Mouse (Mus musculus) heart, embryonic 14.5 days (tissue): ENCODE measurements around the gene Slc10a6. TPM values are rescaled to one million over a fixed set of nuclear protein-coding genes. Genes with fewer than 3 reads are reported as not detected.

Source experiments
- ATAC-seq: fragments of 200-750 bp; cut with Nextera tagmentation; 2 replicates; pipeline ENCODE4 v1.8.0; 2017; ENCODE audit warnings: low read depth, moderate TSS enrichment; ENCODE audit not compliant: insufficient number of reproducible peaks, insufficient read depth, low FRiP score
- H3K27ac ChIP-seq, 2 experiments: fragments of 200-500 bp in 1 of 2; fragments of 300-500 bp in 1 of 2; sonication (generic) in 1 of 2; replicated peaks in 1 of 2; 2 replicates each; pipeline ENCODE4 v1.5.1; 2012 to 2014; ENCODE audit warnings: low read depth in 2 of 2, low read length in 2 of 2, control low read depth in 1 of 2, mild to moderate bottlenecking in 1 of 2, mixed read lengths in 1 of 2; ENCODE audit not compliant: control insufficient read depth in 1 of 2, insufficient read depth in 1 of 2
- H3K27me3 ChIP-seq: fragments of 300-500 bp; sonication (generic); 2 replicates; pipeline ENCODE4 v1.6.1; 2014; ENCODE audit warnings: mild to moderate bottlenecking, low read length, control low read depth; ENCODE audit not compliant: control insufficient read depth, insufficient read depth
- H3K36me3 ChIP-seq: fragments of 300-500 bp; sonication (generic); 2 replicates; pipeline ENCODE4 v1.6.1; 2014; ENCODE audit warnings: mild to moderate bottlenecking, control low read depth, low read length, mixed read lengths; ENCODE audit not compliant: control insufficient read depth, insufficient read depth
- H3K4me1 ChIP-seq, 2 experiments: fragments of 200-500 bp in 1 of 2; fragments of 300-500 bp in 1 of 2; sonication (generic) in 1 of 2; 2 replicates each; pipeline ENCODE4 v1.6.1; 2012 to 2014; ENCODE audit warnings: low read length in 2 of 2, control low read depth in 1 of 2, mixed read lengths in 1 of 2; ENCODE audit not compliant: control insufficient read depth in 2 of 2, insufficient read depth in 2 of 2
- H3K4me2 ChIP-seq: fragments of 300-500 bp; sonication (generic); 2 replicates; pipeline ENCODE4 v1.6.1; 2014; ENCODE audit warnings: mild to moderate bottlenecking, low read length
- H3K4me3 ChIP-seq, 2 experiments: fragments of 200-500 bp in 1 of 2; fragments of 300-500 bp in 1 of 2; sonication (generic) in 1 of 2; 2 replicates each; pipeline ENCODE4 v1.5.1; 2012 to 2014; ENCODE audit warnings: low read length in 2 of 2, mild to moderate bottlenecking in 2 of 2, control low read depth in 1 of 2, low read depth in 1 of 2, moderate library complexity in 1 of 2; ENCODE audit not compliant: control insufficient read depth in 1 of 2, insufficient read depth in 1 of 2
- H3K9ac ChIP-seq: fragments of 300-500 bp; sonication (generic); 2 replicates; pipeline ENCODE4 v1.6.1; 2014; ENCODE audit warnings: mild to moderate bottlenecking, low read length
- H3K9me3 ChIP-seq: fragments of 300-500 bp; sonication (generic); 2 replicates; pipeline ENCODE4 v1.6.1; 2016; ENCODE audit warnings: low read length, control low read depth; ENCODE audit not compliant: control insufficient read depth
- WGBS: fragments of 180-500 bp; shearing (Covaris S2); extraction: QIAGEN DNeasy Blood & Tissue Kit; methylation state at CpG from one replicate; pipeline ENCODE4 v1.1.7; 2014; 5-methylcytosine and 5-hydroxymethylcytosine counted together
- polyA plus RNA-seq: library from polyadenylated mRNA; unstranded; fragments of >200 nt; fragmentation: Nextera tagmentation; extraction: Ambion mirVana; gene quantifications from 2 replicates; pipeline ENCODE4 v1.2.1, GENCODE M21; 2014

Gene Slc10a6
- polyA plus RNA-seq, 1 experiment from 2014 or later: 0.76 TPM

DNA sequence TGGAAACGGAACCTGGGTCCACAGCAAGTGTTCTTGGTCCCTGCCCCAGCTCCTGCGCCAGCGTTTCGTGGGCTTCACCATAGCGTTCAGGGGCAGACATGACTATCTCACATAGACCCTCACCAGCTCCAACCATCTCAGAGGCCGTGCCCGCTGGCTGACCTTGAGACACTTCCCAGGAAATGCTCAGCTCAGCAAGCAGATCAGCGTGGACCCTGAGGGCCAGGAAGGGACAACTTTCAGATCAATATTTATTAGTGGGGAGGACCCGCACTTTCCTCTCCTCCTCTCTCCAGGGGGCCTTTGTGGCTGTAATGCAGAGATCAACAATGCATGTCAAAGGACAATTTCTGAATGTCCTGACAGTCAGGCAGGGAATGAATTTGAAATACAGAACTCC lies 35.7 kb upstream of the Slc10a6 start:
- H3K9me3 ChIP-seq: no peaks in the 10 kb centered on the region
- H3K27ac ChIP-seq: no peak overlapping the region
- WGBS: 76% methylated on average over 9 of the region's 9 CpGs
- no peak overlapping the region for H3K4me3 ChIP-seq
- ATAC-seq: no peak
- H3K9ac ChIP-seq: no peak overlapping the region
- H3K4me1 ChIP-seq: no peaks in the 10 kb centered on the region
- no peak overlapping the region for H3K4me2 ChIP-seq
- no peaks in the 10 kb centered on the region for H3K36me3 ChIP-seq
- no peaks in the 10 kb centered on the region for H3K27me3 ChIP-seq

DNA sequence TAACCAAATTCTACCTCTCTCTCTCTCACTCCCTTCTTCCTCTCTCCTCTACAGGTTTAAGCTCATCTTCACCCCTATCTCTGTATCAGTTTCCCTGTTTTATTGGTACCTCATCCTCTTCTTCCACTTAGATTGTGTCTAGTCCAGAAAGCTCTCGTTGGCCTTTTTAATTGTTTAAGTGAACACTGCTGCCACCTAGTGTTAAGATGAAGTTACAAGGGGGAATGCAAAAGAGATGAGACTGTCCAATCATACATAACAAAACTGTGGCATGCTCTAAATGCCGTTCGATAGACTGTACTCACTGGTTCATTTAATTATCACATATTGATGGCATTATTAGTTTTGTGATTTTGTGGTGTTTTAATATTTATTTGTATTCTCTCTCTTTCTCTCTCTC lies 30.4 kb upstream of the Slc10a6 start:
- H3K4me2 ChIP-seq: no peak overlapping the region
- peaks cover 2 to 4% of the 10 kb centered on the region in 2 experiments; a peak in 1 of 4 replicates for H3K4me1 ChIP-seq
- no peak overlapping the region for H3K4me3 ChIP-seq
- H3K36me3 ChIP-seq: no peaks in the 10 kb centered on the region
- WGBS: 31% methylated on average over 3 of the region's 3 CpGs
- no peak overlapping the region for H3K9ac ChIP-seq
- H3K27ac ChIP-seq: no peak overlapping the region
- ATAC-seq: no peak
- H3K27me3 ChIP-seq: no peaks in the 10 kb centered on the region; the same call in 1 of the 2 replicates
- no peaks in the 10 kb centered on the region for H3K9me3 ChIP-seq

DNA sequence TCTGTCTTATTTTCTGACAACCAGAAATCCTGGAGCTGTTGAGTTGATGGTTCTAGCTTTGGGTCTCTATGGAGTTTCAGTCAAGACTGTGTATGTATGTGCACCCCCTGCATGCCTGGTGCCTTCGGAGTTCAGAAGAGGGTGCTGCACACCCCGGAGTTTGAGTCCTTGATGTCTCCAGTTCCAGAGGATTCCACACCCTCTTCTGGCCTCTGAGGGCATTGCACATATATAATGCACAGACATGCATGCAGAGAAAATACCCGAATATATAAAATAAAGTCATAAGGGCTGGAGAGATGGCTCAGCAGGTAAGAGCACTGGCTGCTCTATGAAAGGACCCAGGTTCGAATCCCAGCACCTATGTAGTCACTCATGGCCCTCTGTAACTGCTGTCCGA lies 29.7 kb upstream of the Slc10a6 start:
- WGBS: 62% methylated on average over 5 of the region's 5 CpGs

DNA sequence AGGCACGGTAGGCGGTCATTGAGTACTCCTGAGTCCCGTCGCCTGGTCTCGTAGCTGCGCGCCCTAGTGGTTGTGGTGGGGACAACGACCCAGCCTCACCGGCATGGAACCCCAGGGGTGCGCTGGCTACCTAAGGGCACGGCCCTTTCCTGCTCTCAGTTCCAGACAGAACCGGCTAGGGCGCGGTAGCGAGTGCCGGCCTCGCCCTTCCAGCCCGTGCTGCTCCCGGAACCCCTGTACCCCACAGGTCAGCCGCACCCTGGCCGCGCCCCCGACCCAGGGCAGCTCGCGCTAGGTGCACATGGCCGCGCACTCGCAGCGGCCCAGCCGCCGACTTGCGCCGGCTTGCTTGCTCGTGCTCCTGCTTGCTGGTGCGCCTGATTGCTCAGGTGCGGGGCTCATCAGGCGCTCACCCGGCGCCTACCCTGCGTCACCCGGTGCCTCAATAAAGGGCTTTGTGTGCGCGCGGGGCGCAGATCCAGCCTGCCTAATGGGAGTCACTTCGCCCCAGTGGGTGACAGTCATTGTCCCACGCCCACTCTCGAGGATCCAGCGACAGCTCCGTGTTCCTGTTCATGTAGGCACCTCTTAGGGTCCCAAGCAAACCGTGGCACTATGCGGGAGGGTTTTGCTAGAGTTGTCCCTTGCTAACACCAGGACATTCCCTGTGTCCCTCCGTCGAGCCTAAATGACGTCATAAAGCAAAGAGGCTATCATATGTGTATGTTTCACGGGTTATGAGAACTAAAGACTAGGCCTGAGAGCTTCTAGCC lies 26.3 kb upstream of the Slc10a6 start, which contains the start of gene 1700016H13Rik:
Gene 1700016H13Rik (minus strand): TSS at position 665 of the 773 bp plus-strand sequence.
- under 1% methylated on average over 51 of the region's 56 CpGs for WGBS
- H3K27ac ChIP-seq: no peak within 1 kb of the TSS

More for the DNA sequence above, 29.7 kb upstream of the Slc10a6 start:
- Histone ChIP-seq H3K4me2 (no peak overlapping the region), H3K4me3 (no peak overlapping the region), H3K27me3 (no peaks in the 10 kb centered on the region; the same call in 1 of the 2 replicates), H3K36me3 (no peaks in the 10 kb centered on the region), H3K4me1 (peaks cover 2 to 4% of the 10 kb centered on the region in 2 experiments; a peak in 1 of 4 replicates), H3K9me3 (no peaks in the 10 kb centered on the region), H3K9ac (no peak overlapping the region), H3K27ac (no peak overlapping the region)
- ATAC-seq: no peak

DNA sequence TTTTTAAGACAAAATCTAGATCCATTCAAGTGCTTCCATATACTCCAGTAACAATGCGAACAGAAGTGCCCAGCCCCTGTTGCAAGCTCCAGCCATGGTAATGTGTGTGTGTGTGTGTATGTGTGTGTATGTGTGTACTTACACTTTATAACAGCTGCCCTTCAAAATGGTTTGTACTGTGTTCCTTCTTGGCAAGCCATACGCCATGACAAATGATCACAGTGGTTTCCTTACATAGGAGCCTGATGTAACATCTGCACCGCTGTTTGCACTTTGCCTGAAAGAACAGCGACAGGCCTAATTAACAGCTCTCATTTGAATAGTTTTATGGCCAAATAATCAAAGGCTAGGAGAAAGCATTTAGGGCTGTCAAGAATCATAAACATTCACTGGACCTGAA lies 25.6 kb upstream of the Slc10a6 start:
- H3K9me3 ChIP-seq: no peaks in the 10 kb centered on the region
- no peaks in the 10 kb centered on the region; the same call in 1 of the 2 replicates for H3K27me3 ChIP-seq
- 76% methylated on average over 4 of the region's 4 CpGs for WGBS
- ATAC-seq: no peak
- H3K4me1 ChIP-seq: peaks cover 2 to 4% of the 10 kb centered on the region in 2 experiments; a peak in 1 of 4 replicates
- no peaks in the 10 kb centered on the region for H3K36me3 ChIP-seq
- H3K27ac ChIP-seq: no peak overlapping the region
- peak overlapping the region; percentile 98 for H3K4me2 ChIP-seq
- peak overlapping the region in 1 of 2 experiments; percentile 65; a peak in 1 of 4 replicates for H3K4me3 ChIP-seq
- H3K9ac ChIP-seq: no peak overlapping the region

More for the DNA sequence above, 26.3 kb upstream of the Slc10a6 start, which contains the start of gene 1700016H13Rik:
- Histone ChIP-seq H3K9me3 (no peaks in the 10 kb centered on the region), H3K27me3 (no peaks in the 10 kb centered on the region; the same call in 1 of the 2 replicates), H3K9ac (peak within 1 kb of the TSS; percentile 78), H3K36me3 (no peaks in the 10 kb centered on the region), H3K4me1 (peaks cover 2 to 4% of the 10 kb centered on the region in 2 experiments; a peak in 1 of 4 replicates), H3K4me3 (peak within 1 kb of the TSS; percentile 65), H3K4me2 (peak within 1 kb of the TSS; percentile 98)
- peak; percentile 54; the same call in 1 of the 2 replicates for ATAC-seq

DNA sequence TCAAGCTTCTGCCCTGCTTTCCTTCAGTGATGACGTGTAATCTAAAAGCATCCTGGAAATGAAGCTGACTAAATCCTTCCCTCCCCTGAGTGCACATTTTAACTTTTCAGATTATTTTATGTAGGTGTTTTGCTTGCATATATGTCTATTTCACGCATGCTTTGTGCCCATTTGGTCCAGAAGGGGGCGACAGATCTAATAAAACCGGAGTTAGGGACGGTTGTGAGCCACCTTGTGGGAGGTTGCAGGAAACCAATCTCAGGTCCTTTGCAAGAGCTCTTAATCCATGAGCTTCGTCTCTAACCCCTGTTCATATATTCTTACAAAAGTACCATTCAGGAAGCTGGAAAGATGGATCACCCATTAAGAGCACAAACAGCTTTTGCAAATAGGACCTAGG lies 25.0 kb upstream of the Slc10a6 start:
- peaks cover 2 to 4% of the 10 kb centered on the region in 2 experiments; a peak in 1 of 4 replicates for H3K4me1 ChIP-seq
- no peaks in the 10 kb centered on the region for H3K9me3 ChIP-seq
- 32% methylated on average over 6 of the region's 6 CpGs for WGBS
- ATAC-seq: no peak
- H3K27me3 ChIP-seq: no peaks in the 10 kb centered on the region; the same call in 1 of the 2 replicates
- H3K27ac ChIP-seq: no peak overlapping the region
- H3K36me3 ChIP-seq: no peaks in the 10 kb centered on the region
- H3K4me3 ChIP-seq: no peak overlapping the region
- H3K4me2 ChIP-seq: no peak overlapping the region
- no peak overlapping the region for H3K9ac ChIP-seq

DNA sequence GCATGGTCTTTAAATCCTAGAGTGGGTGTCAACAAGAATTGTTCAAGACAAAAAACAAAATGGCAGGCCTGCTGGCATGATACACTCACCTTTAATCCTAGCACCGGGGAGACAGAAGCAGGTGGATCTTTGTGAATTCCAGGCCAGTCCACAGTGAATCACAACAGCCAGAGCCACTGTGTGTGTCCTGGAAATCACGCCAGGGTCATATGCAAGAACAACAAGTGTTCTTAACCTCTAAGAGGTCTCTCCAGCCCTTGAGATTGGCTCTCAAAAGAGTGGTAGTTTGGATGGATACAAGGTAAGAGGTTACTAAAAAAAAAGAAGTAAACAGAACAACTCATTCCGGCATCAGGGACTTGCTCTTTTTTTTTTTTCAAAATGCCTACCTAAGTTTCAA lies 18.1 kb upstream of the Slc10a6 start:
- Histone ChIP-seq H3K9me3 (no peaks in the 10 kb centered on the region), H3K27me3 (no peaks in the 10 kb centered on the region), H3K27ac (no peak overlapping the region), H3K4me3 (no peak overlapping the region), H3K36me3 (no peaks in the 10 kb centered on the region), H3K4me1 (no peaks in the 10 kb centered on the region), H3K4me2 (no peak overlapping the region), H3K9ac (no peak overlapping the region)
- 83% methylated on average over 3 of the region's 3 CpGs for WGBS
- ATAC-seq: no peak
